Mouse (Mus musculus) urinary bladder, postnatal 25 days (tissue): ENCODE measurements around the gene Grb2.

ENCODE experiments used
- DNase-seq: peaks from one replicate; pipeline ENCODE4 v3.0.0; 2022; ENCODE audit warnings: low spot score

Grb2 gene

GRCm38 (mm10) chr11:115708209-115708876 lies at the start of gene Grb2:
TSS of gene Grb2 (minus strand) at chr11:115708597.
- DNase-seq: peak; percentile 98

- DNase-seq: no peak
These were observed 45.1 kb upstream of the Grb2 start for GRCm38 (mm10) chr11:115753485-115753884.

GRCm38 (mm10) chr11:115752653-115753052 lies 44.3 kb upstream of the Grb2 start:
- DNase-seq: no peak

- DNase-seq: no peak
These were observed 43.3 kb upstream of the Grb2 start for GRCm38 (mm10) chr11:115751725-115752124.

- no peak for DNase-seq
These were observed 41.4 kb upstream of the Grb2 start for GRCm38 (mm10) chr11:115749834-115750233.

- DNase-seq: no peak
These were observed 39.0 kb upstream of the Grb2 start for GRCm38 (mm10) chr11:115747351-115747750.

GRCm38 (mm10) chr11:115746762-115747161 lies 38.4 kb upstream of the Grb2 start:
- DNase-seq: no peak

- no peak for DNase-seq
These were observed 37.7 kb upstream of the Grb2 start for GRCm38 (mm10) chr11:115746109-115746508.

- no peak for DNase-seq
These were observed 36.0 kb upstream of the Grb2 start for GRCm38 (mm10) chr11:115744385-115744784.

- no peak for DNase-seq
These were observed 34.5 kb upstream of the Grb2 start for GRCm38 (mm10) chr11:115742926-115743325.

- peak; percentile 55 for DNase-seq
These were observed 32.7 kb upstream of the Grb2 start for GRCm38 (mm10) chr11:115741070-115741469.

- DNase-seq: no peak
These were observed 30.0 kb upstream of the Grb2 start for GRCm38 (mm10) chr11:115738275-115738885.

- no peak for DNase-seq
These were observed 29.3 kb upstream of the Grb2 start for GRCm38 (mm10) chr11:115737608-115738208.

- DNase-seq: no peak
These were observed 25.8 kb upstream of the Grb2 start for GRCm38 (mm10) chr11:115734041-115734686.

GRCm38 (mm10) chr11:115723231-115723630 lies 14.8 kb upstream of the Grb2 start:
- no peak for DNase-seq

GRCm38 (mm10) chr11:115722638-115723037 lies 14.2 kb upstream of the Grb2 start:
- peak; percentile 86 for DNase-seq

GRCm38 (mm10) chr11:115717660-115718390 lies 9.4 kb upstream of the Grb2 start:
- no peak for DNase-seq

GRCm38 (mm10) chr11:115716410-115717338 lies 8.3 kb upstream of the Grb2 start:
- no peak for DNase-seq

- no peak for DNase-seq
These were observed 6.1 kb upstream of the Grb2 start for GRCm38 (mm10) chr11:115714491-115714890.

GRCm38 (mm10) chr11:115713447-115713846 lies 5.0 kb upstream of the Grb2 start:
- DNase-seq: no peak

- no peak for DNase-seq
These were observed 4.4 kb upstream of the Grb2 start for GRCm38 (mm10) chr11:115712674-115713298.
